Mouse (Mus musculus): ENCODE results near the gene Tfpi.
"Not testable (repeated sequence)": the region's sequence is repeated elsewhere in the genome, so short reads cannot be mapped to it uniquely, and the experiment has no call there.

The Tfpi gene

GRCm38 (mm10) chr2:84476577-84476976, at the start of gene Tfpi:
Gene Tfpi (minus strand): TSS chr2:84476775.
- DNase-seq (ENCODE audit: low spot score) = no peak

GRCm38 (mm10) chr2:84526221-84526620, 49.6 kb upstream of the Tfpi start:
- DNase-seq (ENCODE audit: low spot score) = no peak

DNA sequence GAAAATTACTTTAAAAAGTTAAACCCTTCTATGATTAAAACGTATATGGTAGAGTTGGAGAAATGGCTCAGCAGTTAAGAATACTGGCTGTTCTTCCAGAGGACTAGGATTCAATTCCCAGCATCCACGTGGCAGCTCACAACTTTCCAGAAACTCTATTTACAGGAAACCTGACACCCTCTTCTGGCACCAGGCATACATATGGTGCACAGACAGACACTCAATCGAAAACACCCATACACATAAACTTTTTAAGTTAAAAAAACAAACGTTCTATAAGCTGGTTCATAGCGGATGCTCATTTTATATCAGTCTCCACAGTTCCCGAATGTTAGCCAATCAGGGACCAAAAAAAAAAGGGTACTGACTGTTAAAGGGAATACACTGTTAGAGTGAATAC, 49.2 kb upstream of the Tfpi start:
- DNase-seq (ENCODE audit: low spot score) = no peak

- DNase-seq (ENCODE audit: low spot score) = no peak
Measured at GRCm38 (mm10) chr2:84525047-84525446, 48.5 kb upstream of the Tfpi start.

DNA sequence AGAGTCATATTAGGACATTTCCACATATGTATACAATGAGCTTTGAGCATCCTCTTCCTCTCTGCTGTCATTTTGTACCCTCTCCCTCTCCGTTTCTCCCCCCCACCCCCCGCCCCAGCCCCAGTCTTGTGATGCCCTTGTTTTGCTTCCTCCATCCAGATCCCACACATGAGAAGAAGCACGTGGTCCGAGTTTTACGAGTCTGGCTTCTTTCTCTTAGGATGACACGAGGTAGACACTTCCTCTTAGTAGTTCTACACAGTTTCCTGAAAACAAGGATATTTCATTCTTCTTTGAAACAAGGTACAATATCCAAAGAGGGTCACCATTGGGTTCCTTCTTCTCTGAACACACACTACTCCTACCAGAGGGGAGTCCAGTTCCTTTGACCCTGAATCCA, 47.4 kb upstream of the Tfpi start:
- no peak for DNase-seq (ENCODE audit: low spot score)

- DNase-seq (ENCODE audit: low spot score) = no peak
Measured at GRCm38 (mm10) chr2:84523103-84523865, 46.7 kb upstream of the Tfpi start.

DNA sequence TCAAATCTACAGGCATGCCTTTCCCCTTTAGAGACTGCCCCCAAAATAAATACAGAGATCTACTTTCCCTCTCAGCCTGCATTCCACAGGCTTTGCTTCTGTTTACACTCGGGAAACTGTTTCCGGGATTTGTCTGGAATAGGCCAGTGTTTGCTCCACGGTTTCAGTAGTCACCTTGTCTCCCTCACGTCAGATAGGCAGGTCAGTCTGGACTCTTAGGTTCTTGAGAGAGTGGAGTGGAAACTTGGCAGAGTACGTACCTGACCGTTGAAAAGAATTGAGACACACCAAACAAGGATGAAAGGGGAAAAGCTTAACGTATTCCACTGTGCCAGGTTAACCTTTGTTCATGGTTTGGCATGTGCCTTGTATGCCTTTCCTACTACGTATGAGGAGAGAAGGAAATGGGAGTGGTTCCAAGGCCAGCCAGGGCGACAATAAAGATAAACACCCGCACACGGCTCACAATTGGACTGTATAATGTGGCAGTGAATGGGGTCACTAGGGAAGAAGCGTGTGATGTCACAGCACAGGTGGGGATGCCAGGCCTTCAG, 43.0 kb upstream of the Tfpi start:
- no peak for DNase-seq (ENCODE audit: low spot score)

DNA sequence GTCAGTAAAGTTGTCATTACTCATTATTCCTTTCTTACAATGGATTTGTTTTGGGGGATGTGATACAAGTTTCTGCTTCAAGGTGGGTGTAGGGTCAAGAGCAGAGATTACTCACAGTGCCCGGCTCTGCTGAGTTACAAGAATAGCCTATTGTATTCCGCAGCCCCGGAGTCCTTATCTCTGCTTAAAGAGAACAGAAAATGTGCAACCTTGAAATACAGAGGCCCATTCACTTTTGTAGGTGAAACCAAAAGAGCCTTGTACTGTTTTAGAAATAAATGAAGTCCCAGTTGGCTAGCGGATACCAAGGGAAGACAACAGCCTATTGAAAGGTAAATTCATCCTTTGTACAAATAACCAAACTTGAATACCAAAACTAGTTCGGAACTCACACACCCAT, 42.2 kb upstream of the Tfpi start:
- no peak for DNase-seq (ENCODE audit: low spot score)

DNA sequence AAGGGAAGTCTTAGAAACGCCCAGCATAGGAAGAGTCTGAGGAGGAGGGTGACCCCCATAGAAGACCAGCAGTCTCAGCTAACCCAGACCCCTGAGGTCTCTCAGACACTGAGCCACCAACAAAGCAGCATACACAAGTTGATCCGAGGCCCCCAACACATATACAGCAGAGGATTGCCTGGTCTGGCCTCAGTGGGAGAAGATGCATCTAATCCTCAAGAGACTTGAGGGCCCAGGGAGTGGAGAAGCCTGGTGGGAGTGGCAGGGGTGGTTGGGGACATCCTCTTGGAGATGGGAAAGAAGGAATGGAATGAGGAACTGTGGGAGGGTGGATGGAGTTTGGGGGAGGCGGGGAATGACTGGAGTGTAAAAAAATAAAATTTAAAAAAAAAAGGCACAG, 36.7 kb upstream of the Tfpi start:
- no peak for DNase-seq (ENCODE audit: low spot score)

- DNase-seq (ENCODE audit: low spot score) = no peak
Measured at GRCm38 (mm10) chr2:84511508-84511907, 34.9 kb upstream of the Tfpi start.

DNA sequence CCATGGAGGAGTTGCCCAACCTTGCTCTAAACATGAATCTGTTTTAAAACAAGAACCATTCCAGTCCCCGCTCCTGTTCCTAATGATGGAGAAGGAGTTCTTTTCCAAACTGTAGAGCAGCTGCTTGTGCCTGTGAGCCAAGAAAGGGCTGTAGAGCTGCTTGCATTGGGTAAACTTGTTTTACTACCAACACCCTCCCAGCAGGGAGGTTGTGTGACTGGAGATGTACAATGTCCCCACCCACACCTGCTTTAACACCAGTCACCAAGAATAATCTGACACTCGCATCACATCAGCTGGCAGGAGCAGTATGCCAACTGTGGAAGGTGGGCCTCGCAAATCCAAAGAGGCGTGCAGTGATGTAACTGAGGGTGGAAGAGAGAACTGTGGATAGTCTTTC, 34.5 kb upstream of the Tfpi start:
- no peak for DNase-seq (ENCODE audit: low spot score)

GRCm38 (mm10) chr2:84504954-84505394, 28.4 kb upstream of the Tfpi start:
- DNase-seq (ENCODE audit: low spot score) = not testable (repeated sequence)

DNA sequence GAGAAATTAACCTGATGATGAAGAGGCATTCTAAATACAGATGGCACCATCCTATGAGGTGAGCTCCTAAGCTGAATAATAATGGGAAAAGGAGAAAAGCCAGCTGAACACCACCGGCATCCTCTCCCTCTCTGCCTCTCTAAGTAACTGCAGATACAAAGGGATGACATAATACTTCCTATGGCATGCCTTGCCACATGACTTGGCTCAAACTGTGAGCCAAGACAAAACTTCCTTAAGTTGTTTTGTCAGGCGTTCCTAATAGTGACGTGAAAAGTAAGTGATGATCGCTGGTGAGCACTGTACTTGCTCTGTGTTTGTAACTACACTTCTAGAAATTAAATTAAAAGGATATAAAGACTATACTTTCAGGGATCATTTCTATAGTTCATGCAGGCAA, 27.7 kb upstream of the Tfpi start:
- no peak for DNase-seq (ENCODE audit: low spot score)

GRCm38 (mm10) chr2:84498921-84499320, 22.3 kb upstream of the Tfpi start:
- no peak for DNase-seq (ENCODE audit: low spot score)

- no peak for DNase-seq (ENCODE audit: low spot score)
Measured at GRCm38 (mm10) chr2:84495108-84495507, 18.5 kb upstream of the Tfpi start.

DNA sequence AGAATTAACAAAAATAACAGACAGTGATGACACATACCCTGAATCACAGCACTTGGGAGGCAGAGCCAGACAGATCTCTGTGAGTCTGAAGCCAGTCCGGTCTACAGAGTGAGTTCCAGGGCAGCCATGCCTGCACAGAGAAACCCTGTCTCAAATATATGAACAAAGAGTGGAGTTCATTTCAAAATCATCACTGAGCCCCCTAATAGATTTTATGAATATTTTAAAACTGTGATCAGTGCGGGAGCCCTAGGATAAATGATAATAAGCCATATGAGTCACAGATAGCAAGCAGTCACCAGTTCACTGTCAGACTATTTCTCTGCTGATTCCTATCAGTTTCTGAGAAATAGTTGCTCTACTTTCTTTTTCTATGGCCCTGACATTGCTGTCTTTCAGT, 17.1 kb upstream of the Tfpi start:
- DNase-seq (ENCODE audit: low spot score) = no peak

DNA sequence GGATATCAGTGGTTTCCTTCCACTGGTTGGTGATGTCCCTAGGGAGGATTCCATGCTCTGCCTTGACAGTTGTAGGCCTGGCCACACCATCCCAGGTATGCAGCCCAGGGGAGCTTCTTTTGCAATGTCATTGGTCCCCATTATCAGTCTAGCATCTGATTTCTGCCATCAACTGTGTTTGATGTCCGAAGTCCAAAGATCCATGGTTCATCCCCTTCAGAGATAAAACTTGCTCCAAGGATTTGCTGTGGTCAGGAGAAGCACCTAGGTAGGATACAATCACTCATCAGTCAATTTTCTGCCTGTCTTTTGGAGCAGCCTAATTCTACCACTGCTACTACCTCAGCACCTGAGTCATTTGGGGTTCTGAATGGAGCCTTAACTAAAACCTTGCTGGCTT, 15.1 kb upstream of the Tfpi start:
- no peak for DNase-seq (ENCODE audit: low spot score)

GRCm38 (mm10) chr2:84487705-84488291, 11.2 kb upstream of the Tfpi start:
- DNase-seq (ENCODE audit: low spot score) = no peak

DNA sequence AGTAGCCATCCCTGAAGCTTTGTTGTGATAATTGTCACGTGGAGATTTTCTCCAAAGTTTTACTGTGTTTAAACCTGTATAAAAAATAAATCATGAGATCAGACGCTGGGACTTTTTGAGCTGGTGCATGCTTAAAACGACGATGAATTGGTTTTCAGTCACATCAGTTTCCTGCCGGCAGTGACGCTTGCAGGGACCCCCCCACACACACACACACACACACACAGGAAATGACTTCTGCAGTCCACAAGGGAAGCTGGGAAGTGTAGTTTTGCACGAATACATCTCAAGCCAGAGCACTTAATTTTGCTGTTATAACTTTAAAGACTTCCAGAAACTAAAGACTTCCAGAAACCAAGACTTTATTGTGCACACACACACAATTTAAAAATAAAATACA, 5.3 kb upstream of the Tfpi start:
- DNase-seq (ENCODE audit: low spot score) = no peak

DNA sequence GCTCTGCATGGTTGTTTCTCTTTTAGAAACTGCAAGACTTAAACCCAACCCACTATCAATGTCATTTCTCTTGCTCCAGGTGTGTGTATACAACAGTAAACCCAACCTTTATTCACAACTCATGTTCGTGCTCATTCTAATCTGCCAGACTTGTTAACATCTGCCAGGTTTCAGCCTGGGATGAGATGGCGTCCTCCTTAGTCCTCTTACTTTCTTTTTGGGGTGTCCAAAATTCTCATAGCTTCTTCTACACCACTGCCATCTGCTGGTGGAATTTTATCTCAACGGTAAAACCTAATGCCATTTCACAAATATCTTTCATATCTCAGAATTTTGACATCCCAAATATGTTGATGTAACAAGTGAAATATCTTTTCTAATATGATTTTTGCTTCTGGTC, 2.5 kb upstream of the Tfpi start:
- DNase-seq (ENCODE audit: low spot score) = no peak

GRCm38 (mm10) chr2:84477759-84478158, 1.2 kb upstream of the Tfpi start:
- no peak for DNase-seq (ENCODE audit: low spot score)

DNA sequence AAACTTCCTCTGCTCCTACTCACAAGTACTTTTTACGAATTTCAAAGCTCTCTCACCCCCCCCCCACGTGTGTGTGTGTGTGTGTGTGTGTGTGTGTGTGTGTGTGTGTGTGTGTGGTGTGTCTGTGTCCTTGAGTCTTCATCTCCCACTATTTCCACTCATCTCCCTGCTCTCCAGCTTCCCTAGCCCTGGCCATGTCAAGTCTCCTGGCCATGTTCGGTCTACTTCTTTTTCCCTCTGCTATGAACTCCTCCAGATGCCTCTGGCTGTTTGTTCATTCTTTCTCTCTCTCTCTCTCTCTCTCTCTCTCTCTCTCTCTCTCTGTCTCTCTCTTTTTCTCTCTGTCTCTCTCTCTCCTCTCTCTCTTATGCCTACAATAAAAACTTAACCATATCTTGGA, 444 bp downstream of the Tfpi start:
- DNase-seq (ENCODE audit: low spot score) = no peak

- DNase-seq (ENCODE audit: low spot score) = no peak
Measured at GRCm38 (mm10) chr2:84475601-84476000, 974 bp downstream of the Tfpi start.

GRCm38 (mm10) chr2:84474651-84475050, 1.9 kb downstream of the Tfpi start:
- no peak for DNase-seq (ENCODE audit: low spot score)
